Mouse (Mus musculus) bone marrow macrophage, adult 2 months (primary cell): ENCODE results near the gene Lsamp. TPM values are rescaled to one million over a fixed set of nuclear protein-coding genes. Genes with fewer than 3 reads are reported as not detected.

ENCODE experiments used
- H3K27ac ChIP-seq: 2 replicates; pipeline ENCODE4 v1.5.1; 2012; ENCODE audit warnings: low read depth, low read length; ENCODE audit not compliant: insufficient read depth
- H3K4me1 ChIP-seq: 2 replicates; pipeline ENCODE4 v1.6.1; 2012; ENCODE audit warnings: low read length; ENCODE audit not compliant: control insufficient read depth, insufficient read depth
- H3K4me3 ChIP-seq: 2 replicates; pipeline ENCODE4 v1.5.1; 2012; ENCODE audit warnings: mild to moderate bottlenecking, low read length, moderate library complexity; ENCODE audit not compliant: insufficient read depth
- CTCF ChIP-seq: IDR thresholded peaks from 2 replicates; pipeline ENCODE4 v1.5.1; 2012; ENCODE audit warnings: low read depth, mild to moderate bottlenecking, low read length, moderate library complexity
- POLR2A ChIP-seq: IDR thresholded peaks from 2 replicates; pipeline ENCODE4 v1.6.1; 2012; ENCODE audit warnings: mild to moderate bottlenecking, low read depth, low read length, borderline replicate concordance
- polyA plus RNA-seq: library from polyadenylated mRNA; stranded (reverse); fragments of >200 nt; gene quantifications from 2 replicates; pipeline ENCODE4 v1.2.4, GENCODE M21; 2012; ENCODE audit not compliant: missing spikeins, insufficient read depth, insufficient read length

The Lsamp gene
- polyA plus RNA-seq, 1 experiment: not detected

GRCm38 (mm10) chr16:40234151-40234895, 250.2 kb downstream of the Lsamp start:
- H3K27ac ChIP-seq: no peak overlapping the region
- H3K4me3 ChIP-seq: no peak overlapping the region
- no peaks in the 10 kb centered on the region for H3K4me1 ChIP-seq
- TF ChIP-seq POLR2A (no peak), CTCF (no peak)

- H3K4me1 ChIP-seq: no peaks in the 10 kb centered on the region
- no peak for TF ChIP-seq POLR2A
- TF ChIP-seq CTCF: no peak
- no peak overlapping the region for H3K4me3 ChIP-seq
- H3K27ac ChIP-seq: no peak overlapping the region
These were observed 287.7 kb downstream of the Lsamp start for GRCm38 (mm10) chr16:40271859-40272258.

GRCm38 (mm10) chr16:40290132-40290531, 306.0 kb downstream of the Lsamp start:
- Histone ChIP-seq H3K27ac (no peak overlapping the region), H3K4me3 (no peak overlapping the region), H3K4me1 (no peaks in the 10 kb centered on the region)
- TF ChIP-seq POLR2A (no peak), CTCF (no peak)

GRCm38 (mm10) chr16:40294296-40294882, 310.2 kb downstream of the Lsamp start:
- Histone ChIP-seq H3K4me3 (no peak overlapping the region), H3K27ac (no peak overlapping the region), H3K4me1 (no peaks in the 10 kb centered on the region)
- TF ChIP-seq POLR2A: no peak
- TF ChIP-seq CTCF: no peak

GRCm38 (mm10) chr16:40295240-40295639, 311.1 kb downstream of the Lsamp start:
- no peak overlapping the region for H3K4me3 ChIP-seq
- no peaks in the 10 kb centered on the region for H3K4me1 ChIP-seq
- TF ChIP-seq CTCF (no peak), POLR2A (no peak)
- no peak overlapping the region for H3K27ac ChIP-seq

GRCm38 (mm10) chr16:40307666-40308065, 323.5 kb downstream of the Lsamp start:
- H3K27ac ChIP-seq: no peak overlapping the region
- no peaks in the 10 kb centered on the region for H3K4me1 ChIP-seq
- H3K4me3 ChIP-seq: no peak overlapping the region
- TF ChIP-seq CTCF: no peak
- TF ChIP-seq POLR2A: no peak

- no peaks in the 10 kb centered on the region for H3K4me1 ChIP-seq
- no peak overlapping the region for H3K27ac ChIP-seq
- no peak for TF ChIP-seq CTCF
- no peak for TF ChIP-seq POLR2A
- H3K4me3 ChIP-seq: no peak overlapping the region
These were observed 332.0 kb downstream of the Lsamp start for GRCm38 (mm10) chr16:40316199-40316598.

GRCm38 (mm10) chr16:40324811-40325210, 340.6 kb downstream of the Lsamp start:
- Histone ChIP-seq H3K4me3 (no peak overlapping the region), H3K4me1 (no peaks in the 10 kb centered on the region), H3K27ac (no peak overlapping the region)
- TF ChIP-seq POLR2A (no peak), CTCF (no peak)

- Histone ChIP-seq H3K4me1 (no peaks in the 10 kb centered on the region), H3K4me3 (no peak overlapping the region), H3K27ac (no peak overlapping the region)
- TF ChIP-seq CTCF (no peak), POLR2A (no peak)
These were observed 344.2 kb downstream of the Lsamp start for GRCm38 (mm10) chr16:40328249-40328820.

GRCm38 (mm10) chr16:40369677-40370076, 385.5 kb downstream of the Lsamp start:
- Histone ChIP-seq H3K4me3 (no peak overlapping the region), H3K4me1 (no peaks in the 10 kb centered on the region), H3K27ac (no peak overlapping the region)
- no peak for TF ChIP-seq CTCF
- TF ChIP-seq POLR2A: no peak
